Mouse (Mus musculus) hindbrain, embryonic 13.5 days (tissue): ENCODE data around the gene Crabp2. TPM values are rescaled to one million over a fixed set of nuclear protein-coding genes. Genes with fewer than 3 reads are reported as not detected.

Experiments
- ATAC-seq: fragments of 200-750 bp; cut with Nextera tagmentation; 2 replicates; pipeline ENCODE4 v1.8.0; 2017; ENCODE audit warnings: moderate TSS enrichment; ENCODE audit not compliant: low FRiP score
- H3K27ac ChIP-seq: fragments of 300-500 bp; sonication (generic); 2 replicates; pipeline ENCODE4 v1.5.1; 2015; ENCODE audit warnings: inconsistent platforms, mild to moderate bottlenecking, moderate library complexity
- H3K27me3 ChIP-seq: fragments of 300-500 bp; sonication (generic); 2 replicates; pipeline ENCODE4 v1.6.1; 2015; ENCODE audit warnings: mild to moderate bottlenecking, inconsistent platforms
- H3K36me3 ChIP-seq: fragments of 300-500 bp; sonication (generic); 2 replicates; pipeline ENCODE4 v1.6.1; 2015; ENCODE audit warnings: mild to moderate bottlenecking, inconsistent platforms
- H3K4me1 ChIP-seq: fragments of 300-500 bp; sonication (generic); replicated peaks from 2 replicates; pipeline ENCODE4 v1.6.1; 2015; ENCODE audit warnings: inconsistent platforms
- H3K4me2 ChIP-seq: fragments of 300-500 bp; sonication (generic); 2 replicates; pipeline ENCODE4 v1.6.1; 2015; ENCODE audit warnings: inconsistent platforms, mild to moderate bottlenecking, moderate library complexity
- H3K4me3 ChIP-seq: fragments of 300-500 bp; sonication (generic); 2 replicates; pipeline ENCODE4 v1.5.1; 2015; ENCODE audit warnings: mild to moderate bottlenecking, inconsistent platforms
- H3K9ac ChIP-seq: fragments of 300-500 bp; sonication (generic); 2 replicates; pipeline ENCODE4 v1.6.1; 2015; ENCODE audit warnings: mild to moderate bottlenecking, inconsistent platforms
- H3K9me3 ChIP-seq: fragments of 300-500 bp; sonication (generic); 2 replicates; pipeline ENCODE4 v1.6.1; 2016; ENCODE audit warnings: inconsistent platforms
- WGBS: fragments of 180-500 bp; shearing (Covaris S2); methylation state at CpG from one replicate; pipeline ENCODE4 v1.1.7; 2015; 5-methylcytosine and 5-hydroxymethylcytosine counted together
- polyA plus RNA-seq: library from polyadenylated mRNA; unstranded; fragments of >200 nt; fragmentation: Nextera tagmentation; extraction: Ambion mirVana; gene quantifications from 2 replicates; pipeline ENCODE4 v1.2.1, GENCODE M21; 2015

Gene Crabp2
- polyA plus RNA-seq, 1 experiment from 2014 or later, result 148 TPM

- WGBS, result under 1% methylated on average over 63 of the region's 78 CpGs
Measured at GRCm38 (mm10) chr3:87930078-87930795, 18.2 kb upstream of the Crabp2 start, which contains the start of the genes Isg20l2 and Rrnad1. Isg20l2 (plus strand) TSS chr3:87930314. Rrnad1 (minus strand) TSS chr3:87930717.

GRCm38 (mm10) chr3:87934026-87934425 lies 14.4 kb upstream of the Crabp2 start:
- ATAC-seq, result no peak
- H3K27me3 ChIP-seq, result no peaks in the 10 kb centered on the region
- 0 out of 2 replicates have a peak overlapping the region, but pooled peaks have one; percentile 13 for H3K9ac ChIP-seq
- 91% methylated on average over 5 of the region's 5 CpGs for WGBS
- H3K4me3 ChIP-seq, result no peak overlapping the region
- no peak overlapping the region for H3K4me2 ChIP-seq
- peaks cover 55% of the 10 kb centered on the region for H3K4me1 ChIP-seq
- H3K9me3 ChIP-seq, result no peaks in the 10 kb centered on the region
- no peak overlapping the region for H3K27ac ChIP-seq
- H3K36me3 ChIP-seq, result peaks cover 46% of the 10 kb centered on the region

More at GRCm38 (mm10) chr3:87930078-87930795, 18.2 kb upstream of the Crabp2 start, which contains the start of the genes Isg20l2 and Rrnad1:
- no peaks in the 10 kb centered on the region for H3K9me3 ChIP-seq
- peaks cover 46% of the 10 kb centered on the region for H3K4me1 ChIP-seq
- H3K27ac ChIP-seq, result peak within 1 kb of the TSS; percentile 93
- H3K36me3 ChIP-seq, result peaks cover 41% of the 10 kb centered on the region
- peak within 1 kb of the TSS; percentile 96 for H3K9ac ChIP-seq
- peak; percentile 98 for ATAC-seq
- peak within 1 kb of the TSS; percentile 93 for H3K4me3 ChIP-seq
- peak within 1 kb of the TSS; percentile 81 for H3K4me2 ChIP-seq
- H3K27me3 ChIP-seq, result no peaks in the 10 kb centered on the region

- H3K27me3 ChIP-seq, result no peaks in the 10 kb centered on the region
- WGBS, result 72% methylated on average over 4 of the region's 4 CpGs
- no peak overlapping the region for H3K4me2 ChIP-seq
- no peak overlapping the region for H3K9ac ChIP-seq
- ATAC-seq, result no peak
- H3K36me3 ChIP-seq, result peaks cover 51% of the 10 kb centered on the region
- no peak overlapping the region for H3K4me3 ChIP-seq
- H3K27ac ChIP-seq, result no peak overlapping the region
- no peaks in the 10 kb centered on the region for H3K9me3 ChIP-seq
- H3K4me1 ChIP-seq, result peaks cover 50% of the 10 kb centered on the region
Measured at GRCm38 (mm10) chr3:87934501-87934900, 14.0 kb upstream of the Crabp2 start.

- Histone ChIP-seq H3K4me3 (no peak overlapping the region), H3K27ac (no peak overlapping the region), H3K9ac (no peak overlapping the region), H3K9me3 (no peaks in the 10 kb centered on the region), H3K4me2 (no peak overlapping the region), H3K36me3 (peaks cover 58% of the 10 kb centered on the region), H3K4me1 (peaks cover 49% of the 10 kb centered on the region), H3K27me3 (no peaks in the 10 kb centered on the region)
- 85% methylated on average over 4 of the region's 4 CpGs for WGBS
- no peak for ATAC-seq
Measured at GRCm38 (mm10) chr3:87935201-87935600, 13.3 kb upstream of the Crabp2 start.

GRCm38 (mm10) chr3:87935776-87936175 lies 12.7 kb upstream of the Crabp2 start:
- no peak overlapping the region for H3K4me3 ChIP-seq
- H3K27ac ChIP-seq, result no peak overlapping the region
- peaks cover 62% of the 10 kb centered on the region for H3K36me3 ChIP-seq
- no peaks in the 10 kb centered on the region for H3K27me3 ChIP-seq
- ATAC-seq, result 0 out of 2 replicates have a peak, but pooled peaks have one; percentile 54
- no peak overlapping the region for H3K4me2 ChIP-seq
- 95% methylated on average over 2 of the region's 2 CpGs for WGBS
- peaks cover 48% of the 10 kb centered on the region for H3K4me1 ChIP-seq
- 0 out of 2 replicates have a peak overlapping the region, but pooled peaks have one; percentile 24 for H3K9ac ChIP-seq
- no peaks in the 10 kb centered on the region for H3K9me3 ChIP-seq

- WGBS, result 57% methylated on average over 5 of the region's 5 CpGs
- no peaks in the 10 kb centered on the region for H3K9me3 ChIP-seq
- ATAC-seq, result no peak
- H3K4me3 ChIP-seq, result no peak overlapping the region
- H3K27me3 ChIP-seq, result no peaks in the 10 kb centered on the region
- peaks cover 72% of the 10 kb centered on the region for H3K36me3 ChIP-seq
- H3K4me2 ChIP-seq, result no peak overlapping the region
- peaks cover 22% of the 10 kb centered on the region for H3K4me1 ChIP-seq
- no peak overlapping the region for H3K27ac ChIP-seq
- H3K9ac ChIP-seq, result no peak overlapping the region
Measured at GRCm38 (mm10) chr3:87940611-87941010, 7.9 kb upstream of the Crabp2 start.

- WGBS, result 94% methylated on average over 2 of the region's 2 CpGs
Measured at GRCm38 (mm10) chr3:87942471-87942870, 6.0 kb upstream of the Crabp2 start.

GRCm38 (mm10) chr3:87943586-87943985 lies 4.9 kb upstream of the Crabp2 start:
- Histone ChIP-seq H3K4me2 (no peak overlapping the region), H3K36me3 (peaks cover 49% of the 10 kb centered on the region), H3K9ac (no peak overlapping the region), H3K9me3 (no peaks in the 10 kb centered on the region), H3K4me1 (peaks cover 43% of the 10 kb centered on the region), H3K4me3 (no peak overlapping the region), H3K27ac (no peak overlapping the region), H3K27me3 (no peaks in the 10 kb centered on the region)
- 83% methylated on average over 7 of the region's 7 CpGs for WGBS
- ATAC-seq, result no peak

More at GRCm38 (mm10) chr3:87942471-87942870, 6.0 kb upstream of the Crabp2 start:
- ATAC-seq, result no peak
- H3K27ac ChIP-seq, result no peak overlapping the region
- no peak overlapping the region for H3K4me3 ChIP-seq
- no peak overlapping the region for H3K4me2 ChIP-seq
- no peaks in the 10 kb centered on the region for H3K9me3 ChIP-seq
- H3K27me3 ChIP-seq, result no peaks in the 10 kb centered on the region
- H3K9ac ChIP-seq, result no peak overlapping the region
- H3K36me3 ChIP-seq, result peaks cover 61% of the 10 kb centered on the region
- H3K4me1 ChIP-seq, result peaks cover 32% of the 10 kb centered on the region

- H3K9me3 ChIP-seq, result no peaks in the 10 kb centered on the region
- H3K4me3 ChIP-seq, result no peak overlapping the region
- H3K4me2 ChIP-seq, result no peak overlapping the region
- peak overlapping the region; percentile 56 for H3K27ac ChIP-seq
- ATAC-seq, result peak; percentile 55
- no peaks in the 10 kb centered on the region for H3K27me3 ChIP-seq
- peaks cover 58% of the 10 kb centered on the region for H3K4me1 ChIP-seq
- H3K9ac ChIP-seq, result peak overlapping the region; percentile 53; the same call in 1 of the 2 replicates
- 9% methylated on average over 4 of the region's 4 CpGs for WGBS
- peaks cover 35% of the 10 kb centered on the region for H3K36me3 ChIP-seq
Measured at GRCm38 (mm10) chr3:87944838-87945600, 3.4 kb upstream of the Crabp2 start.

GRCm38 (mm10) chr3:87945781-87946540 lies 2.5 kb upstream of the Crabp2 start:
- Histone ChIP-seq H3K9me3 (no peaks in the 10 kb centered on the region), H3K36me3 (peaks cover 27% of the 10 kb centered on the region), H3K4me2 (no peak overlapping the region), H3K4me1 (peaks cover 64% of the 10 kb centered on the region), H3K9ac (no peak overlapping the region), H3K4me3 (no peak overlapping the region), H3K27me3 (no peaks in the 10 kb centered on the region), H3K27ac (peak overlapping the region; percentile 55)
- ATAC-seq, result no peak
- WGBS, result 8% methylated on average over 12 of the region's 12 CpGs

GRCm38 (mm10) chr3:87946541-87946860 lies 2.0 kb upstream of the Crabp2 start:
- Histone ChIP-seq H3K27ac (peak overlapping the region; percentile 55), H3K9me3 (no peaks in the 10 kb centered on the region), H3K4me3 (no peak overlapping the region), H3K36me3 (peaks cover 22% of the 10 kb centered on the region), H3K27me3 (no peaks in the 10 kb centered on the region), H3K4me2 (no peak overlapping the region), H3K4me1 (peaks cover 69% of the 10 kb centered on the region), H3K9ac (peak overlapping the region; percentile 35; the same call in 1 of the 2 replicates)
- no peak for ATAC-seq
- 36% methylated on average over 1 of the region's 1 CpGs for WGBS
